Mouse (Mus musculus): ENCODE measurements around the gene Ces1f. TPM values are rescaled to one million over a fixed set of nuclear protein-coding genes. Genes with fewer than 3 reads are reported as not detected.

Ces1f gene
- polyA plus RNA-seq, 1 experiment from 2014 or later: not detected

Other genes with a start within 250 kb of the Ces1f start
- gene Ces1a, start 231.6 kb downstream of the Ces1f start, polyA plus RNA-seq (2015; fragmentation: Nextera tagmentation; extraction: Ambion mirVana): 0.09 and 0.14 TPM in 2 replicates
- 0.18 TPM in 1 of 2 replicates, not detected in the other for gene Ces1b, start 199.7 kb downstream of the Ces1f start, polyA plus RNA-seq (2015; fragmentation: Nextera tagmentation; extraction: Ambion mirVana)
- gene Ces1c, start 148.5 kb downstream of the Ces1f start, polyA plus RNA-seq (2015; fragmentation: Nextera tagmentation; extraction: Ambion mirVana): not detected in 2 replicates
- gene Ces1d, start 81.9 kb downstream of the Ces1f start, polyA plus RNA-seq (2015; fragmentation: Nextera tagmentation; extraction: Ambion mirVana): 0.22 and 0.92 TPM in 2 replicates
- gene Ces1e, start 50.1 kb downstream of the Ces1f start, polyA plus RNA-seq (2015; fragmentation: Nextera tagmentation; extraction: Ambion mirVana): not detected in 2 replicates
- not detected in 2 replicates for gene Ces1g, start 57.6 kb upstream of the Ces1f start, polyA plus RNA-seq (2015; fragmentation: Nextera tagmentation; extraction: Ambion mirVana)
- gene Ces1h, start 100.0 kb upstream of the Ces1f start, polyA plus RNA-seq (2015; fragmentation: Nextera tagmentation; extraction: Ambion mirVana): not detected in 2 replicates

Data from neural tube, embryonic 15.5 days (tissue).